Mouse (Mus musculus) intestine, postnatal 0 days (tissue): ENCODE data around the gene M6pr. TPM values are rescaled to one million over a fixed set of nuclear protein-coding genes. Genes with fewer than 3 reads are reported as not detected.

Experiments used
- ATAC-seq: fragments of 200-750 bp; cut with Nextera tagmentation; 2 replicates; pipeline ENCODE4 v1.8.0; 2017; ENCODE audit warnings: mild to moderate bottlenecking, moderate TSS enrichment, moderate library complexity
- H3K27ac ChIP-seq: fragments of 300-500 bp; sonication (generic); 2 replicates; pipeline ENCODE4 v1.5.1; 2014; ENCODE audit warnings: mild to moderate bottlenecking, low read depth, low read length, moderate library complexity
- H3K27me3 ChIP-seq: fragments of 300-500 bp; sonication (generic); replicated peaks from 2 replicates; pipeline ENCODE4 v1.6.1; 2014; ENCODE audit warnings: low read length, mixed read lengths; ENCODE audit not compliant: control insufficient read depth, insufficient read depth
- H3K36me3 ChIP-seq: fragments of 300-500 bp; sonication (generic); 2 replicates; pipeline ENCODE4 v1.6.1; 2014; ENCODE audit warnings: mild to moderate bottlenecking, moderate library complexity; ENCODE audit not compliant: control insufficient read depth, insufficient read depth
- H3K4me1 ChIP-seq: fragments of 300-500 bp; sonication (generic); replicated peaks from 2 replicates; pipeline ENCODE4 v1.6.1; 2014; ENCODE audit warnings: antibody characterized with exemption, low read length, mixed read lengths; ENCODE audit not compliant: control insufficient read depth, insufficient read depth
- H3K4me2 ChIP-seq: fragments of 300-500 bp; sonication (generic); replicated peaks from 2 replicates; pipeline ENCODE4 v1.6.1; 2014; ENCODE audit warnings: low read depth, mild to moderate bottlenecking, moderate library complexity
- H3K4me3 ChIP-seq: fragments of 300-500 bp; sonication (generic); 2 replicates; pipeline ENCODE4 v1.5.1; 2014; ENCODE audit warnings: low read depth, low read length
- H3K9ac ChIP-seq: fragments of 300-500 bp; sonication (generic); 2 replicates; pipeline ENCODE4 v1.6.1; 2014; ENCODE audit warnings: mild to moderate bottlenecking, low read depth, low read length
- H3K9me3 ChIP-seq: fragments of 300-500 bp; sonication (generic); 2 replicates; pipeline ENCODE4 v1.6.1; 2016; ENCODE audit warnings: mixed run types; ENCODE audit not compliant: control insufficient read depth
- CTCF ChIP-seq: sonication (generic); IDR thresholded peaks from 2 replicates; pipeline ENCODE4 v1.5.1; 2016; ENCODE audit warnings: low read depth, mild to moderate bottlenecking, control low read depth, antibody characterized with exemption, moderate library complexity
- WGBS: fragments of 180-500 bp; shearing (Covaris S2); extraction: QIAGEN DNeasy Blood & Tissue Kit; methylation state at CpG from one replicate; pipeline ENCODE4 v1.1.7; 2014; 5-methylcytosine and 5-hydroxymethylcytosine counted together
- polyA plus RNA-seq: library from polyadenylated mRNA; unstranded; fragments of >200 nt; fragmentation: Nextera tagmentation; extraction: Ambion mirVana; gene quantifications from 2 replicates; pipeline ENCODE4 v1.2.1, GENCODE M21; 2015

M6pr gene
- polyA plus RNA-seq, 1 experiment from 2014 or later: 92.2 TPM

GRCm38 (mm10) chr6:122337546-122337945, 29.0 kb downstream of the M6pr start:
- H3K4me1 ChIP-seq: no peaks in the 10 kb centered on the region
- H3K27me3 ChIP-seq: no peaks in the 10 kb centered on the region
- TF ChIP-seq CTCF: no peak
- H3K4me2 ChIP-seq: no peak overlapping the region
- H3K36me3 ChIP-seq: peaks cover 8% of the 10 kb centered on the region
- ATAC-seq: no peak
- no peak overlapping the region for H3K4me3 ChIP-seq
- H3K9me3 ChIP-seq: no peaks in the 10 kb centered on the region
- no peak overlapping the region for H3K27ac ChIP-seq
- WGBS: 74% methylated on average over 6 of the region's 6 CpGs
- H3K9ac ChIP-seq: no peak overlapping the region

GRCm38 (mm10) chr6:122339047-122339647, 30.6 kb downstream of the M6pr start:
- TF ChIP-seq CTCF: no peak
- peak overlapping the region; percentile 79 for H3K4me2 ChIP-seq
- WGBS: 1% methylated on average over 27 of the region's 51 CpGs
- no peaks in the 10 kb centered on the region for H3K9me3 ChIP-seq
- H3K27ac ChIP-seq: peak overlapping the region; percentile 78; the same call in 1 of the 2 replicates
- H3K4me1 ChIP-seq: no peaks in the 10 kb centered on the region
- peak; percentile 79 for ATAC-seq
- peak overlapping the region; percentile 81 for H3K4me3 ChIP-seq
- peak overlapping the region; percentile 72 for H3K9ac ChIP-seq
- no peaks in the 10 kb centered on the region for H3K27me3 ChIP-seq
- no peaks in the 10 kb centered on the region; the same call in 1 of the 2 replicates for H3K36me3 ChIP-seq

DNA sequence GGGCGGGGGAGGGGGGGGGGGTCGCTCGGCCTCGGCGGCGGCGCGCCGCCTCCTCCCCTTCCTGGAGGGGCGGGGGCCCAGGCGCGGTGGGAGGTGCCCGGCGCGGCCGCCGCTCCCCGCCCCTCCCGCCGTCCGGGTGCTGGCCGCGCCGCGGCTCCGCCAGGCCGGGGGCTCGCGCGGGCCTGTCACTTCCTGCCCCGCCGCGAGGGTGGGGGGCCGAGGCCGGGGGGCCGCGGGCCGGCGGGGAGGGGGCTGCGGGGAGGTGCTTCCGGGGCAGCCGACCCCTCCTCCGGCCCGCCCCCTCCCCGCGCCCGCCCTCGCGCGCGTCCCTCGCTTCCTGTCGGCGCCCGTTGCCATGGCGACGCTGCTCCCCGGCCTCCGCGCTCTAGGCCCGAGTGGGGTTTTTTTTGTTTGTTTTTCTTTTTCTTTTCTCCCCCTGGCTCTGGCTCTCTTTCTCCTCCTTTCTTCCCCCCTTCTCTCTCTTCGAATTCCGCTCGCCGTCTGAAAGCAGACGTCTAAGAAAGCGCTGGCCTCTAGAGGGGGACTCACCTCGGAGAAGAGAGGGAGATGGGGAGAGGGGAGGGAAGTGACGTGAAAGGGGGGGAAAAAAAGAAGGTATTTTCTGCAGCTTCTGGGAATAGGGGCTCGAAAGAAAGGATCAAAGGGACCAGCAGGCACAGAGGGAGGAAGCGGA, 31.3 kb downstream of the M6pr start:
- no peaks in the 10 kb centered on the region for H3K27me3 ChIP-seq
- WGBS: 0% methylated on average over 34 of the region's 71 CpGs
- H3K9ac ChIP-seq: peak overlapping the region; percentile 72
- TF ChIP-seq CTCF: peak; percentile 49
- H3K27ac ChIP-seq: peak overlapping the region; percentile 78
- H3K36me3 ChIP-seq: no peaks in the 10 kb centered on the region; the same call in 1 of the 2 replicates
- H3K4me1 ChIP-seq: no peaks in the 10 kb centered on the region
- no peaks in the 10 kb centered on the region for H3K9me3 ChIP-seq
- peak; percentile 90 for ATAC-seq
- H3K4me2 ChIP-seq: peak overlapping the region; percentile 79
- peak overlapping the region; percentile 81 for H3K4me3 ChIP-seq

- peak within 1 kb of the TSS; percentile 72 for H3K9ac ChIP-seq
- WGBS: 2% methylated on average over 17 of the region's 17 CpGs
- H3K4me3 ChIP-seq: peak within 1 kb of the TSS; percentile 81
- H3K9me3 ChIP-seq: no peaks in the 10 kb centered on the region
- no peaks in the 10 kb centered on the region for H3K4me1 ChIP-seq
- H3K27me3 ChIP-seq: no peaks in the 10 kb centered on the region
- H3K27ac ChIP-seq: peak within 1 kb of the TSS; percentile 78
- TF ChIP-seq CTCF: no peak
- peak within 1 kb of the TSS; percentile 79 for H3K4me2 ChIP-seq
- no peak for ATAC-seq
- H3K36me3 ChIP-seq: no peaks in the 10 kb centered on the region
Observed at GRCm38 (mm10) chr6:122340349-122341000, 32.0 kb downstream of the M6pr start, which contains the start of gene Phc1. Phc1 (minus strand) TSS chr6:122340561.

GRCm38 (mm10) chr6:122341038-122341810, 32.7 kb downstream of the M6pr start:
- H3K9ac ChIP-seq: no peak overlapping the region
- no peak for ATAC-seq
- no peaks in the 10 kb centered on the region for H3K27me3 ChIP-seq
- H3K27ac ChIP-seq: no peak overlapping the region
- no peaks in the 10 kb centered on the region for H3K9me3 ChIP-seq
- H3K4me2 ChIP-seq: no peak overlapping the region
- no peak overlapping the region for H3K4me3 ChIP-seq
- TF ChIP-seq CTCF: no peak
- 48% methylated on average over 7 of the region's 7 CpGs for WGBS
- H3K4me1 ChIP-seq: no peaks in the 10 kb centered on the region
- H3K36me3 ChIP-seq: no peaks in the 10 kb centered on the region

DNA sequence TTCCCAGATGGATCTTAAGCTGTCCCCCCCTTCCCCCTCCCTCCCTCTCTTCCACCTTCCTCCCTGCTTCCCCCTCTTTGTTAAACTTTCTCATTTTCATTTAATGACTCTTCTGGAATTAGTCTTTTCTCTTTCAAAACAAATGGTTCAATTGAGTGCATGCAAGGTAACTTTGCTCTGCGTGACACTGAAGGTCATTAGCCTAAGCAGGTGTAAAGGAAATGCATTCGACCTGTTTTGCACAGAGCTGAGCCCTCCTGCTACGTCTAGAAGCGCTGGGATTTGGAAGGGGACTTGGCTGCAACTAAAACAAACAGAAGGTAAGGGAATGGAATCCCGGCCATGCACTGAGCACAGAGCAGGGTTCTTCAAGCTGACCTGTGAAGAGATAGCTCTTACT, 33.6 kb downstream of the M6pr start:
- no peak for TF ChIP-seq CTCF
- no peak overlapping the region for H3K9ac ChIP-seq
- no peak overlapping the region for H3K27ac ChIP-seq
- H3K4me2 ChIP-seq: no peak overlapping the region
- no peak overlapping the region for H3K4me3 ChIP-seq
- H3K36me3 ChIP-seq: no peaks in the 10 kb centered on the region
- no peak for ATAC-seq
- no peaks in the 10 kb centered on the region for H3K4me1 ChIP-seq
- H3K27me3 ChIP-seq: no peaks in the 10 kb centered on the region
- no peaks in the 10 kb centered on the region for H3K9me3 ChIP-seq
- WGBS: 36% methylated on average over 5 of the region's 5 CpGs
